Mouse (Mus musculus) spleen, embryonic (tissue): Measurements from ENCODE around the gene Lrriq4.

Experiments
- CTCF ChIA-PET: fragments of 350-600 bp; sonication (Branson Sonifier 250); formaldehyde crosslinking; loops from one replicate; lab custom pipeline; 2022; lab: Charles Lee

The Lrriq4 gene

GRCm38 (mm10) chr3:30644207-30644606 lies at the start of gene Lrriq4:
Gene Lrriq4, plus strand, starts transcription at chr3:30644507.
- CTCF ChIA-PET = interaction anchor here (0.5 kb wide), 1 partner anchor 451 kb away, joined by 4 read pairs; the partner anchor contains the start of gene Skil

GRCm38 (mm10) chr3:30595111-30595832 lies 49.0 kb upstream of the Lrriq4 start:
- CTCF ChIA-PET = no interaction called here

- CTCF ChIA-PET = no interaction called here
Observed at GRCm38 (mm10) chr3:30597271-30597670, 47.0 kb upstream of the Lrriq4 start.

GRCm38 (mm10) chr3:30599711-30600545 lies 44.4 kb upstream of the Lrriq4 start, which contains the start of gene Actrt3:
Gene Actrt3, minus strand, starts transcription at chr3:30599939.
- CTCF ChIA-PET = interaction anchor here (0.7 kb wide), 1 partner anchor 89 kb away, joined by 3 read pairs; no protein-coding TSS in a partner anchor

GRCm38 (mm10) chr3:30600717-30601116 lies 43.6 kb upstream of the Lrriq4 start:
- CTCF ChIA-PET = no interaction called here

GRCm38 (mm10) chr3:30601175-30601574 lies 43.1 kb upstream of the Lrriq4 start:
- CTCF ChIA-PET = no interaction called here

GRCm38 (mm10) chr3:30601610-30602064 lies 42.7 kb upstream of the Lrriq4 start:
- CTCF ChIA-PET = no interaction called here

GRCm38 (mm10) chr3:30602065-30602739 lies 42.1 kb upstream of the Lrriq4 start, which contains the start of gene Mynn:
Gene Mynn, plus strand, starts transcription at chr3:30602065.
- CTCF ChIA-PET = interaction anchor here (1.2 kb wide), 1 partner anchor 192 kb away, joined by 3 read pairs; no protein-coding TSS in a partner anchor

- CTCF ChIA-PET = interaction anchor here (1.1 to 1.2 kb wide), 2 partner anchors 11 to 191 kb away, joined by 3 read pairs; no protein-coding TSS in a partner anchor
Observed at GRCm38 (mm10) chr3:30602740-30603098, 41.6 kb upstream of the Lrriq4 start.

- CTCF ChIA-PET = interaction anchor here (1.1 to 1.2 kb wide), 2 partner anchors 11 to 191 kb away, joined by 3 read pairs; no protein-coding TSS in a partner anchor
Observed at GRCm38 (mm10) chr3:30603256-30603655, 41.1 kb upstream of the Lrriq4 start.

- CTCF ChIA-PET = no interaction called here
Observed at GRCm38 (mm10) chr3:30608999-30609398, 35.3 kb upstream of the Lrriq4 start.

GRCm38 (mm10) chr3:30610930-30611329 lies 33.4 kb upstream of the Lrriq4 start:
- CTCF ChIA-PET = interaction anchor here (0.5 kb wide), 1 partner anchor 1918 kb away, joined by 7 read pairs; no protein-coding TSS in a partner anchor

GRCm38 (mm10) chr3:30620132-30620531 lies 24.2 kb upstream of the Lrriq4 start:
- CTCF ChIA-PET = interaction anchor here (0.6 kb wide), 1 partner anchor 32 kb away, joined by 7 read pairs; no protein-coding TSS in a partner anchor

GRCm38 (mm10) chr3:30633681-30634080 lies 10.6 kb upstream of the Lrriq4 start:
- CTCF ChIA-PET = no interaction called here

GRCm38 (mm10) chr3:30635629-30636028 lies 8.7 kb upstream of the Lrriq4 start:
- CTCF ChIA-PET = no interaction called here

GRCm38 (mm10) chr3:30646761-30647160 lies 2.5 kb downstream of the Lrriq4 start:
- CTCF ChIA-PET = no interaction called here

GRCm38 (mm10) chr3:30647440-30648090 lies 3.3 kb downstream of the Lrriq4 start, which contains the start of gene Lrrc34:
Gene Lrrc34, minus strand, starts transcription at chr3:30647869.
- CTCF ChIA-PET = no interaction called here

GRCm38 (mm10) chr3:30648466-30648865 lies 4.2 kb downstream of the Lrriq4 start:
- CTCF ChIA-PET = no interaction called here

GRCm38 (mm10) chr3:30650062-30650841 lies 5.9 kb downstream of the Lrriq4 start:
- CTCF ChIA-PET = no interaction called here

- CTCF ChIA-PET = no interaction called here
Observed at GRCm38 (mm10) chr3:30655937-30656336, 11.6 kb downstream of the Lrriq4 start.
